Mouse (Mus musculus): ENCODE results near the gene Hk3. TPM values are rescaled to one million over a fixed set of nuclear protein-coding genes. Genes with fewer than 3 reads are reported as not detected.

Gene Hk3
- total and polyA plus RNA-seq, 3 experiments, result 0.02 to 0.11 TPM; not detected in 1

DNA sequence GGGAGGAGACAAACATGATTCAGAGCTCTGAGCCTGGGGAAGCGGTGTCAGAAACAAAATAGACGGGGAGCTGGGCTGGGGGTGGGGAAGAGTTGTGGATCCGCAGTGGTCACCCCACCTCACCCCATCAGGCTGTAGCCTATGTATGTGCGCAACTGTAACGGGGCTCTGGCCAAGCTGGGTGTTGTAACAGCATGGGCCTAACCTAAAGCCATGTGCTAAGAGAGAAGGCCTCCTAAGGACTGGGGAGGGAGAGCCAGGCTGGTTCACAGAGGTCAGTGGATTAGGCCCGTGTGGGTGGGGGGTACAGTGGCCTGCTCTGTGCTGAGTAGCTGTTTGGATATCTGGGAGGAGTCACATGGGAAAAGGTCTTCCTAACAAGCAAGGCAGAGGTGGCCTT, 61.3 kb downstream of the Hk3 start:
- no peak overlapping the region for H3K4me3 ChIP-seq (ENCODE audit: low read depth, low read length)
- no peak for DNase-seq (ENCODE audit: low spot score)
- H3K27me3 ChIP-seq (ENCODE audit: insufficient read depth, low read length), result peaks cover 4% of the 10 kb centered on the region; the same call in 1 of the 2 replicates
- no peak for ATAC-seq (ENCODE audit: extremely low read depth, insufficient number of reproducible peaks, low FRiP score, poor library complexity, severe bottlenecking)
- no peak for TF ChIP-seq GATA1 (IDR thresholded peaks at IDR 0.05; ENCODE audit: borderline replicate concordance, low read length)
- no peak for TF ChIP-seq POLR2AphosphoS5 (IDR thresholded peaks at IDR 0.05; ENCODE audit: insufficient replicate concordance, low read depth, low read length)
- no peak for TF ChIP-seq CTCF (IDR thresholded peaks at IDR 0.05; ENCODE audit: low read depth, low read length)
- no peak for TF ChIP-seq TAL1 (conservative IDR thresholded peaks at IDR 0.05; ENCODE audit: low read depth, low read length)
- no peak for TF ChIP-seq GATA2 (IDR thresholded peaks at IDR 0.05; ENCODE audit: borderline replicate concordance, low read depth, low read length)
- no peaks in the 10 kb centered on the region for H3K36me3 ChIP-seq (replicated peaks)
- no peaks in the 10 kb centered on the region for H3K9me3 ChIP-seq (replicated peaks)
- no peaks in the 10 kb centered on the region for H3K4me1 ChIP-seq (ENCODE audit: insufficient read depth, low read depth, low read length)

GRCm38 (mm10) chr13:54959059-54959701, 62.0 kb downstream of the Hk3 start:
- H3K9me3 ChIP-seq (replicated peaks), result no peaks in the 10 kb centered on the region
- TF ChIP-seq CTCF (IDR thresholded peaks at IDR 0.05; ENCODE audit: low read depth, low read length) (no peak), POLR2AphosphoS5 (IDR thresholded peaks at IDR 0.05; ENCODE audit: insufficient replicate concordance, low read depth, low read length) (no peak), GATA2 (IDR thresholded peaks at IDR 0.05; ENCODE audit: borderline replicate concordance, low read depth, low read length) (no peak), TAL1 (conservative IDR thresholded peaks at IDR 0.05; ENCODE audit: low read depth, low read length) (no peak), GATA1 (IDR thresholded peaks at IDR 0.05; ENCODE audit: borderline replicate concordance, low read length) (no peak)
- DNase-seq (ENCODE audit: low spot score) (no peak), ATAC-seq (ENCODE audit: extremely low read depth, insufficient number of reproducible peaks, low FRiP score, poor library complexity, severe bottlenecking) (no peak)
- no peaks in the 10 kb centered on the region for H3K36me3 ChIP-seq (replicated peaks)
- H3K27me3 ChIP-seq (ENCODE audit: insufficient read depth, low read length), result peaks cover 4% of the 10 kb centered on the region; the same call in 1 of the 2 replicates
- no peak overlapping the region for H3K4me3 ChIP-seq (ENCODE audit: low read depth, low read length)
- H3K4me1 ChIP-seq (ENCODE audit: insufficient read depth, low read depth, low read length), result no peaks in the 10 kb centered on the region

- ATAC-seq (ENCODE audit: extremely low read depth, insufficient number of reproducible peaks, low FRiP score, poor library complexity, severe bottlenecking) (no peak), DNase-seq (ENCODE audit: low spot score) (no peak)
- Histone ChIP-seq H3K27me3 (ENCODE audit: insufficient read depth, low read length) (peaks cover 4% of the 10 kb centered on the region; the same call in 1 of the 2 replicates), H3K36me3 (replicated peaks) (no peaks in the 10 kb centered on the region), H3K9me3 (replicated peaks) (no peaks in the 10 kb centered on the region), H3K4me1 (ENCODE audit: insufficient read depth, low read depth, low read length) (no peaks in the 10 kb centered on the region), H3K4me3 (ENCODE audit: low read depth, low read length) (no peak overlapping the region)
- TF ChIP-seq GATA1 (IDR thresholded peaks at IDR 0.05; ENCODE audit: borderline replicate concordance, low read length), result no peak
- no peak for TF ChIP-seq TAL1 (conservative IDR thresholded peaks at IDR 0.05; ENCODE audit: low read depth, low read length)
- TF ChIP-seq CTCF (IDR thresholded peaks at IDR 0.05; ENCODE audit: low read depth, low read length), result no peak
- TF ChIP-seq POLR2AphosphoS5 (IDR thresholded peaks at IDR 0.05; ENCODE audit: insufficient replicate concordance, low read depth, low read length), result no peak
Measured at GRCm38 (mm10) chr13:54957281-54957680, 63.9 kb downstream of the Hk3 start.

Other genes with a start within 250 kb of the Hk3 start
- gene Eif4e1b, start 237.4 kb downstream of the Hk3 start, total RNA-seq (2014; fragmentation: Nextera tagmentation), result not detected in 2 replicates
- 0.05 TPM in 1 of 2 replicates, not detected in the other for gene Eif4e1b, start 237.4 kb downstream of the Hk3 start, total RNA-seq (2017)
- not detected in 2 replicates for gene Eif4e1b, start 237.4 kb downstream of the Hk3 start, polyA plus RNA-seq (2012)
- 1.6 and 1.7 TPM in 2 replicates for gene Tspan17, start 232.0 kb downstream of the Hk3 start, total RNA-seq (2014; fragmentation: Nextera tagmentation)
- 1.1 and 2.0 TPM in 2 replicates for gene Tspan17, start 232.0 kb downstream of the Hk3 start, total RNA-seq (2017)
- 0.43 and 0.44 TPM in 2 replicates for gene Tspan17, start 232.0 kb downstream of the Hk3 start, polyA plus RNA-seq (2012)
- gene Unc5a, start 72.0 kb downstream of the Hk3 start, total RNA-seq (2014; fragmentation: Nextera tagmentation), result not detected in 2 replicates
- 0.06 TPM in 1 of 2 replicates, not detected in the other for gene Unc5a, start 72.0 kb downstream of the Hk3 start, total RNA-seq (2017)
- gene Unc5a, start 72.0 kb downstream of the Hk3 start, polyA plus RNA-seq (2012), result 0.02 TPM in 1 of 2 replicates, not detected in the other
- 52.4 and 54.8 TPM in 2 replicates for gene Uimc1, start 78.9 kb upstream of the Hk3 start, total RNA-seq (2014; fragmentation: Nextera tagmentation)
- 49.3 and 55.0 TPM in 2 replicates for gene Uimc1, start 78.9 kb upstream of the Hk3 start, total RNA-seq (2017)
- 6.6 and 7.8 TPM in 2 replicates for gene Uimc1, start 78.9 kb upstream of the Hk3 start, polyA plus RNA-seq (2012)
- 38.0 and 41.8 TPM in 2 replicates for gene Zfp346, start 83.9 kb upstream of the Hk3 start, total RNA-seq (2014; fragmentation: Nextera tagmentation)
- 15.0 and 15.7 TPM in 2 replicates for gene Zfp346, start 83.9 kb upstream of the Hk3 start, total RNA-seq (2017)
- 11.3 and 13.8 TPM in 2 replicates for gene Zfp346, start 83.9 kb upstream of the Hk3 start, polyA plus RNA-seq (2012)
- gene Gm17617, start 112.2 kb upstream of the Hk3 start, total RNA-seq (2014; fragmentation: Nextera tagmentation), result not detected in 2 replicates
- gene Gm17617, start 112.2 kb upstream of the Hk3 start, total RNA-seq (2017), result not detected in 2 replicates
- gene Gm17617, start 112.2 kb upstream of the Hk3 start, polyA plus RNA-seq (2012), result not detected in 2 replicates
- gene Fgfr4, start 131.3 kb upstream of the Hk3 start, total RNA-seq (2014; fragmentation: Nextera tagmentation), result not detected in 2 replicates
- gene Fgfr4, start 131.3 kb upstream of the Hk3 start, total RNA-seq (2017), result 0.05 TPM in 1 of 2 replicates, not detected in the other
- gene Fgfr4, start 131.3 kb upstream of the Hk3 start, polyA plus RNA-seq (2012), result not detected in 2 replicates
- gene Nsd1, start 188.4 kb upstream of the Hk3 start, total RNA-seq (2014; fragmentation: Nextera tagmentation), result 99.3 and 111 TPM in 2 replicates
- 52.9 and 64.1 TPM in 2 replicates for gene Nsd1, start 188.4 kb upstream of the Hk3 start, total RNA-seq (2017)
- gene Nsd1, start 188.4 kb upstream of the Hk3 start, polyA plus RNA-seq (2012), result 11.6 and 14.8 TPM in 2 replicates

Measured in G1E (cell line).